Mouse (Mus musculus) brain, embryonic 14.5 days (tissue): ENCODE results near the gene Heatr6. TPM values are rescaled to one million over a fixed set of nuclear protein-coding genes. Genes with fewer than 3 reads are reported as not detected.

ENCODE experiments used
- DNase-seq: peaks from one replicate; pipeline ENCODE4 v3.0.0-alpha.2; 2011; ENCODE audit warnings: low read depth
- CTCF ChIP-seq: fragments of 200-500 bp; IDR thresholded peaks from 2 replicates; pipeline ENCODE4 v1.5.1; 2012; ENCODE audit warnings: inconsistent platforms, mild to moderate bottlenecking, moderate library complexity, borderline replicate concordance; ENCODE audit not compliant: insufficient read depth, insufficient read length; ENCODE audit errors: extremely low read depth
- POLR2A ChIP-seq: fragments of 200-500 bp; IDR thresholded peaks from 2 replicates; pipeline ENCODE4 v1.6.1; 2012; ENCODE audit warnings: mild to moderate bottlenecking, inconsistent platforms, borderline replicate concordance; ENCODE audit not compliant: poor library complexity, insufficient read depth, insufficient read length, severe bottlenecking; ENCODE audit errors: extremely low read depth
- polyA plus RNA-seq: library from polyadenylated mRNA; depleted of rRNA; stranded (reverse); fragments of >200 nt; gene quantifications from 2 replicates; pipeline ENCODE4 v1.2.3, GENCODE M21; 2012

Heatr6 gene
- polyA plus RNA-seq, 1 experiment = 35.9 TPM

- no peak for DNase-seq
- TF ChIP-seq CTCF (no peak), POLR2A (no peak)
Measured at GRCm38 (mm10) chr11:83792316-83792914, 38.9 kb downstream of the Heatr6 start.

GRCm38 (mm10) chr11:83793264-83793663 lies 39.8 kb downstream of the Heatr6 start:
- DNase-seq = no peak
- no peak for TF ChIP-seq CTCF

GRCm38 (mm10) chr11:83796112-83796511 lies 42.6 kb downstream of the Heatr6 start:
- peak; percentile 90 for DNase-seq

GRCm38 (mm10) chr11:83796980-83797608 lies 43.6 kb downstream of the Heatr6 start:
- TF ChIP-seq CTCF (no peak), POLR2A (no peak)
- no peak for DNase-seq

More at GRCm38 (mm10) chr11:83796112-83796511, 42.6 kb downstream of the Heatr6 start:
- TF ChIP-seq CTCF (no peak), POLR2A (no peak)

GRCm38 (mm10) chr11:83799871-83800430 lies 46.5 kb downstream of the Heatr6 start:
- DNase-seq = no peak
- TF ChIP-seq CTCF = no peak
- no peak for TF ChIP-seq POLR2A

- peak; percentile 57 for DNase-seq
- TF ChIP-seq POLR2A (no peak), CTCF (peak; percentile 47; the same call in 1 of the 2 replicates)
Measured at GRCm38 (mm10) chr11:83802166-83802565, 48.7 kb downstream of the Heatr6 start.

- no peak for DNase-seq
- TF ChIP-seq CTCF = no peak
Measured at GRCm38 (mm10) chr11:83802581-83802980, 49.1 kb downstream of the Heatr6 start.

GRCm38 (mm10) chr11:83810441-83810840 lies 56.9 kb downstream of the Heatr6 start:
- no peak for DNase-seq

GRCm38 (mm10) chr11:83815191-83815590 lies 61.7 kb downstream of the Heatr6 start:
- DNase-seq = no peak
- TF ChIP-seq POLR2A (no peak), CTCF (no peak)

More at GRCm38 (mm10) chr11:83810441-83810840, 56.9 kb downstream of the Heatr6 start:
- TF ChIP-seq CTCF (no peak), POLR2A (no peak)

- DNase-seq = peak; percentile 71
- TF ChIP-seq CTCF (peak; percentile 71; the same call in 1 of the 2 replicates), POLR2A (no peak)
Measured at GRCm38 (mm10) chr11:83815628-83816027, 62.1 kb downstream of the Heatr6 start.

GRCm38 (mm10) chr11:83817048-83817447 lies 63.6 kb downstream of the Heatr6 start:
- DNase-seq = peak; percentile 48
- TF ChIP-seq CTCF (no peak), POLR2A (no peak)

GRCm38 (mm10) chr11:83817994-83818393 lies 64.5 kb downstream of the Heatr6 start:
- DNase-seq = no peak
- TF ChIP-seq CTCF = no peak
- TF ChIP-seq POLR2A = no peak
